Mouse (Mus musculus) gastrocnemius, postnatal 36 days (tissue): ENCODE measurements around the gene Pde4dip. TPM values are rescaled to one million over a fixed set of nuclear protein-coding genes. Genes with fewer than 3 reads are reported as not detected.

Experiments
- DNase-seq, 2 experiments: peaks; one replicate each; pipeline ENCODE4 v3.0.0; 2022
- intact Hi-C: fragments of 180-260 bp; cut with DNase I; formaldehyde crosslinking; loops from one replicate; pipeline ENCODE4 v1.15.1; 2025
- long read RNA-seq, 2 experiments: library from polyadenylated mRNA; stranded (forward); transcript quantifications; one replicate each; pipeline ENCODE4 v2.0.0; 2021
- total RNA-seq, 2 experiments: library from RNA; stranded (reverse); gene quantifications; 2 replicates each; pipeline ENCODE4 v1.2.3; 2021

Pde4dip gene
- total RNA-seq = 1,000 to 10,000 TPM; 2,796 to 3,405 TPM
- long read RNA-seq, experiment 1, partial matches to known transcripts = 180 of 421 reads
- long read RNA-seq, experiment 1, other reads (novel, unspliced or antisense) = 241 of 421 reads
- long read RNA-seq, experiment 2, partial matches to known transcripts = 229 of 530 reads
- long read RNA-seq, experiment 2, other reads (novel, unspliced or antisense) = 301 of 530 reads

GRCm38 (mm10) chr3:97888168-97888901 is at the start of gene Pde4dip:
TSS of gene Pde4dip (minus strand) at chr3:97888707.
- peak in 1 of 2 experiments; percentile 32 for DNase-seq
- intact Hi-C loops = loop anchor here (5.0 to 10.0 kb wide), 2 partner anchors 116 to 1124 kb away; no protein-coding TSS in a partner anchor

DNA sequence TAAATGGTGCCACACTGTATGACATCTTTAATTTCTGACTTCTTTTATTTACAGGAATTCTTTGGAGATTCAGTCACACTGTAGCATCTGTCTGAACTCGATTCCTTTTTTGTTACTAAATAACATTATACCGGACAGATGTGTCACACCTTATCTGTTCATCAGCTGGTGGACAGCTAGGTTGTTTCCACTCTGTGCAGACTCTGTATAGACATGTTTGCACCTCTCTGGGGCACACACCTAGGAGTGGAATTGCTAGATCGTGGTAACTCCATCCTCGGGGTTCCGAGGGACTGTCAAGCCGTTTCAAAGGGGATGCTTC is 49.4 kb upstream of the Pde4dip start:
- no peak for DNase-seq
- intact Hi-C loops = no loop called here

DNA sequence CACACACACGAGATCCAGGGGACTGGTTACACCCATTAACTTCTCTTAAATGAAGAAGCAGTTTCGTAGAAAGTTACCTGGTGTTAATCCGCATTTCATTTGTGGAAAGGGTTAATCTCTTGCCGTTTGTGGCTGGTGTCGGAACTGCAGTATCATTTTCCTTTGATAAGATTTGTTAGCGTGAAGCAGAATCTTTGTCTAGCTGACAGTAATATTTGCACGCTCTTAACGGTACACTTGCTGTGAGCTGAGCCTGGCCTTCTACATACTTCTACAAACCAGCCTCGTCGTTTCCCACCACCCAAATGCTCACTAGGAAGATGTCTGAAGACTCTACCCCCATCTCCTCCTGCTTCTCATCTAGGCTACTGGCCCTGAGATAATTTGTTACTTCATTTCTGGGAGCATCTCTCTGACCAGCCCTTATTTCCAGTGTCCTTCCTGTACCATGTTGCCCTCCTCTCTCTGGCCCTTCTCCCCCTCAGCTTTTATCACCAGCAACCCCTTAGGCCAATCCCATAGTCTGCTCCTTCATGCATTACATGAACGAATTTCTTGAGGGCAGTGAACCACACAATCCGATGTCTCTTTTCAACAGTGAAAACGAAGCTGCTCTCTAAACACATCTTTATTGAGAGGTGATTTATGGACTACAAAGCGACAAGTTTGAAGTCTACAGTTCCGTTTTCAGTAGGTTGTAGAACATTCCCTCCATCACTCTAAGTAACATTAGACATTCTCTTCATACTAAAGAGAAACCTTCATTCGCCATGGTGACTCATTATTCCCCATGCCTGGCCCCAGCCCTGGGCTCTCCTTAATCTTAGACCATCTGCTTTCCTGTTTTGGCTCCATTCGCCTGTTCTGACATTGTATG is 48.8 kb upstream of the Pde4dip start:
- intact Hi-C loops = no loop called here
- no peak for DNase-seq

GRCm38 (mm10) chr3:97934331-97935300 is 46.1 kb upstream of the Pde4dip start:
- intact Hi-C loops = loop anchor here (5.0 kb wide), 1 partner anchor 108 kb away; no protein-coding TSS in a partner anchor
- no peak for DNase-seq

- no peak for DNase-seq
- intact Hi-C loops = loop anchor here (5.0 kb wide), 1 partner anchor 108 kb away; no protein-coding TSS in a partner anchor
Measured at GRCm38 (mm10) chr3:97933811-97934210, 45.3 kb upstream of the Pde4dip start.

GRCm38 (mm10) chr3:97933251-97933650 is 44.7 kb upstream of the Pde4dip start:
- DNase-seq = no peak
- intact Hi-C loops = loop anchor here (5.0 kb wide), 1 partner anchor 109 kb away; no protein-coding TSS in a partner anchor

GRCm38 (mm10) chr3:97932771-97933170 is 44.3 kb upstream of the Pde4dip start:
- intact Hi-C loops = loop anchor here (5.0 kb wide), 1 partner anchor 110 kb away; no protein-coding TSS in a partner anchor
- no peak for DNase-seq

DNA sequence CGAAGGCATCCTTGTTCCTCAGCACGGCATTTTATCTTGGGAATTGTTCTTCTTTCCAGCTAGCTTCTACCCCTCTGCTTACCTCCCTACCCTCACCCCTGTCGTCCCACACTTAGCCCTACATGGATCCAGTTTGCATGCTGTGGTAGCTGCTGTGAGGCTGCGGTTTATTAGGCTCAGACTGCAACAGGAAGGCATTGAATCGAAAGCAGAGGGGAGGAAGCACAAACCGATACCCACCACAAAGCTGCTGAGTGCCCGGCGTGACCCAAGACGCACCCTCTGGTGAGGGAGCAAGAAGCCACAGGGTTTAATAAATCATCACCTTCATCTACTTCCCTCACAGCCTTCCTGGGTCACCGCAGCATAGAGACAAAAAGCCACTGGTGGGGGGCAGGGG is 43.6 kb upstream of the Pde4dip start:
- intact Hi-C loops = loop anchor here (5.0 kb wide), 1 partner anchor 110 kb away; no protein-coding TSS in a partner anchor
- no peak for DNase-seq

GRCm38 (mm10) chr3:97931310-97931885 is 42.9 kb upstream of the Pde4dip start:
- DNase-seq = no peak
- intact Hi-C loops = loop anchor here (5.0 kb wide), 1 partner anchor 111 kb away; no protein-coding TSS in a partner anchor

- intact Hi-C loops = loop anchor here (5.0 kb wide), 1 partner anchor 112 kb away; no protein-coding TSS in a partner anchor
- no peak for DNase-seq
Measured at GRCm38 (mm10) chr3:97930787-97931158, 42.3 kb upstream of the Pde4dip start.

DNA sequence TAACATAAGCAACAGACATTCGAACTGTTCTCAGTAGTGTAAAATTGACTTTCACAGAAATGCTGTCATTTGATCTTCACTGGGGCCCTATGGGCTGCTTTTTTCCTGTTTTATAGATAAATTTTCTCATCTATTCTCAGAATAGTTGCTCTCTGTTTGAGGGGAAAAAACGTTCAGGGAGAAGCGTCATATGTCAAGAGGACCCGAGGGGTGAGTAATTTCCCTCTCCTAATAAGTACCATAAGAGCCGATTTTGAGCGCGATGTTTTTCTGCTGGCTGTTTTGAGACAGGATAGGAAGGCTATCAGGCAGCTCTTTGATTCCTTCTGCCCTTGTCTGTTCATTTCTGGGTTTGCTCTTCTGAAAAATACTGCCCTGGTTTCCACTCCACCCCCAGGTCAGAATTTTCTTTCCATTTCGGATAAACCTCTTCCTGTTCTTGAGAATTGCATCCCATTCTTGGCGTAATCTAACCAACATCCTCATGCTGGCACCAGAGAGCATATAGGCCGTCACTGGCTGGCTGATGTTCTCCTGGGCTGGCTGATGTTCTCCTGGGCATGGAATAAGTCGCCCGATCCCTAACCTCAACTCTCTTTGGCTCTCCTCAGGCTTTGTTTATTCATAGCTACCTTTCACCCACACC is 41.8 kb upstream of the Pde4dip start:
- DNase-seq = no peak
- intact Hi-C loops = loop anchor here (5.0 kb wide), 1 partner anchor 112 kb away; no protein-coding TSS in a partner anchor

- DNase-seq = peak in 1 of 2 experiments; percentile 70
- intact Hi-C loops = loop anchor here (2.0 to 10.0 kb wide), 4 partner anchors 173 to 386 kb away; no protein-coding TSS in a partner anchor
Measured at GRCm38 (mm10) chr3:97928968-97929858, 40.7 kb upstream of the Pde4dip start.

GRCm38 (mm10) chr3:97927322-97927721 is 38.8 kb upstream of the Pde4dip start:
- intact Hi-C loops = loop anchor here (5.0 to 10.0 kb wide), 3 partner anchors 175 to 387 kb away; no protein-coding TSS in a partner anchor
- DNase-seq = no peak

- intact Hi-C loops = loop anchor here (5.0 to 10.0 kb wide), 3 partner anchors 177 to 390 kb away; no protein-coding TSS in a partner anchor
- DNase-seq = no peak
Measured at GRCm38 (mm10) chr3:97925246-97925645, 36.7 kb upstream of the Pde4dip start.

DNA sequence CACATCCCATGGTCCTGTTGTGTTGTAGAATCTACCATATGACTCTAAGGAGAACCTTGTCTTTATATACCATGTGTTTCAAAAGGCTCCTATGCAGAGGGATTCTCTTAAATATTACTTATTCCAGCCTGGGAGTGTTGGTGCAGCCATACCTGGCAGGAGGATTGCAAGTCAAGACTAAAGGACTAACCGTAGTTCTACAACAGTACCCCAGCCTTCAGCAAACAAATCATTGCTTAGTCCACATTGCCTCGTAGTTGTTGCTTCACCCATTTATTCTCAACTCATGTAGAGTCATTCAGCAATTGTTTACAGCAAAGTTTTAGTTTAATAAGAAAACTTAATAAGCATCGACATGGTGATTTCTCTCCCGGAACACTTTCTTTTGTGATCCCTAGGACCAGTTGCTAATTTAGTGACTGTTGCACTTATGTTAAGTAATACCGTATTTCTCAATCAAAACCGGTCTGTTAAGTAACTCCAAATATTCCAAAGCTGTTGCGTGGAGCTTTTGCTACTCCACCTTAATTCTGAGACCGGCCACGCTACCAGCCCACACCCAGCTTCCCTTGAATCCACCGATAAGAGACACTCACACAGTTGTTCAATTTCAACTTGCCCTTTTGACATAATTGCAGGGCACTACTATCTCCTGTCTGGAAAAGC is 30.5 kb upstream of the Pde4dip start:
- intact Hi-C loops = no loop called here
- no peak for DNase-seq

GRCm38 (mm10) chr3:97915081-97915480 is 26.6 kb upstream of the Pde4dip start:
- intact Hi-C loops = no loop called here
- no peak for DNase-seq

DNA sequence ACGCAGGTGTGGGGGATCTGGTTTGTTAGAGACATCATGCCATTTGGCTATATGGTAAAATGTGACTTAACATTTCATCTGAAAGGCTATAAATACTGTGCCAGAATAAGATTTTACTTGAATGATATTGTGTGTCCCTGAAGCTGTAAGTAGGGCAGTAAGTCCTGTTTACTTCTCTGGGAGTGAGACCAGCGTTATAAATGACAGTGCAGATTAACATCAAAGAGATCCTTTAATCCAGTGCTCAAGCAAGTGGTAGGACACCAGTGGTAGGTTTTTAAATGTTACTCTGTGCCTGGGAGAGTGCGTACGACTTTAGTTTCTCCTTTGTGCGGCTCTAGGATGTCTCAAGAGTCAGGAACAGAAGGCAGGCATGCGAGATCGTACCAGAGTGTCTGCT is 22.6 kb upstream of the Pde4dip start:
- intact Hi-C loops = no loop called here
- no peak for DNase-seq
